Mouse (Mus musculus) ES-E14 (cell line): ENCODE measurements around the gene Hdac7. TPM values are rescaled to one million over a fixed set of nuclear protein-coding genes. Genes with fewer than 3 reads are reported as not detected.

Experiments used
- DNase-seq: peaks from one replicate; pipeline ENCODE4 v3.0.0-alpha.2; 2013; ENCODE audit warnings: low read depth, low spot score
- H3K27ac ChIP-seq: 2 replicates; pipeline ENCODE4 v1.5.1; 2012; ENCODE audit warnings: low read depth, mild to moderate bottlenecking, low read length, moderate library complexity, mixed read lengths; ENCODE audit not compliant: poor library complexity, insufficient read depth, severe bottlenecking
- H3K36me3 ChIP-seq: 2 replicates; pipeline ENCODE4 v1.6.1; 2012; ENCODE audit warnings: mild to moderate bottlenecking, low read length, moderate library complexity, mixed read lengths; ENCODE audit not compliant: control insufficient read depth, poor library complexity, insufficient read depth, severe bottlenecking
- H3K4me1 ChIP-seq, 2 experiments: fragments of 150-350 bp in 1 of 2; sonication (generic) in 1 of 2; 2 replicates each; pipeline ENCODE4 v1.6.1; 2012; ENCODE audit warnings: low read length in 2 of 2, mild to moderate bottlenecking in 1 of 2, mixed read lengths in 1 of 2; ENCODE audit not compliant: control insufficient read depth in 2 of 2, insufficient read depth in 2 of 2, poor library complexity in 1 of 2
- H3K4me3 ChIP-seq, 2 experiments: fragments of 150-350 bp in 1 of 2; sonication (generic) in 1 of 2; 2 replicates each; pipeline ENCODE4 v1.5.1; 2012; ENCODE audit warnings: low read length in 2 of 2, low read depth in 1 of 2, mild to moderate bottlenecking in 1 of 2, mixed read lengths in 1 of 2; ENCODE audit not compliant: insufficient read depth in 1 of 2, poor library complexity in 1 of 2, severe bottlenecking in 1 of 2
- H3K9ac ChIP-seq: 2 replicates; pipeline ENCODE4 v1.6.1; 2012; ENCODE audit warnings: low read depth, mild to moderate bottlenecking, low read length, mixed read lengths; ENCODE audit not compliant: poor library complexity, insufficient read depth, severe bottlenecking
- H3K9me3 ChIP-seq: fragments of 150-350 bp; sonication (generic); 2 replicates; pipeline ENCODE4 v1.6.1; 2012; ENCODE audit warnings: low read depth, mild to moderate bottlenecking, low read length; ENCODE audit not compliant: control insufficient read depth, insufficient read depth
- CHD2 ChIP-seq: IDR thresholded peaks from 2 replicates; pipeline ENCODE4 v1.6.1; 2014; ENCODE audit warnings: mild to moderate bottlenecking, low read depth, low read length, inconsistent platforms
- HCFC1 ChIP-seq: IDR thresholded peaks from 2 replicates; pipeline ENCODE4 v1.6.1; 2012; ENCODE audit warnings: low read length, inconsistent platforms, borderline replicate concordance; ENCODE audit not compliant: insufficient read depth
- MAFK ChIP-seq: IDR thresholded peaks from 2 replicates; pipeline ENCODE4 v1.6.1; 2014; ENCODE audit warnings: mild to moderate bottlenecking, low read depth, low read length, inconsistent platforms; ENCODE audit not compliant: insufficient read depth
- ZC3H11A ChIP-seq: IDR thresholded peaks from 2 replicates; pipeline ENCODE4 v1.6.1; 2012; ENCODE audit warnings: low read depth, mild to moderate bottlenecking, inconsistent platforms, low read length, borderline replicate concordance
- ZNF384 ChIP-seq: IDR thresholded peaks from 2 replicates; pipeline ENCODE4 v1.6.1; 2012; ENCODE audit warnings: low read depth, low read length, inconsistent platforms
- in situ Hi-C, 2 experiments: fragments of 600-800 bp; cut with MboI; formaldehyde crosslinking; loops; one replicate each; pipeline ENCODE4 v1.15.1; 2025; ENCODE audit warnings: low sequenced_read_pairs in 2 of 2, inconsistent platforms in 1 of 2; ENCODE audit not compliant: unreplicated experiment in 2 of 2
- total RNA-seq: library from RNA; depleted of rRNA; stranded (reverse); fragments of 300-350 nt; gene quantifications from 2 replicates; pipeline ENCODE4 v1.2.3, GENCODE M21; 2012

The Hdac7 gene
- total RNA-seq, 1 experiment: 7.4 TPM

DNA sequence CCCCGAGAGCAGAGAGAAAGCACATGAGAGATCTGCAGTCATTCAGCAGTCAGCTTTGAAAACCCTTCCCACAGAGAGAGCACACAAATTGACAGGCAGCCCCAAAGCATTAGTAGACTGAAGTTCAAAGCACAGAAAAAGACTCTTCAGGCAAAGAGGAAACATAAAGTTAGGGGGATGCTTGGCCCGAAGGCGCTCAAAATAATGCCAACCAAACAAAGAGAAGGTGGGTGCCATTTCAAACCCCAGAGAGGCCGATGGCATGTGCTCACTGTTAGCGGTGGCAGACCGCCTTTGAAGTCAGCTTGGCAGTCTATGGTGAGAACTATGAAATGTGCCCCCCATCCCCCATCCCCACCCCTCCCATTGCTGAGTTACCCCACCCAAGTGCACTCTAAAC lies 2.2 kb downstream of the Hdac7 start:
- Histone ChIP-seq H3K36me3 (no peaks in the 10 kb centered on the region), H3K4me3 (no peak overlapping the region), H3K4me1 (peaks cover 2 to 14% of the 10 kb centered on the region in 2 experiments; a peak in 2 of 4 replicates), H3K9me3 (no peaks in the 10 kb centered on the region), H3K27ac (no peak overlapping the region), H3K9ac (no peak overlapping the region)
- DNase-seq: no peak
- in situ Hi-C loops: no loop called here
- no peak for TF ChIP-seq MAFK
- no peak for TF ChIP-seq ZNF384
- no peak for TF ChIP-seq CHD2
- TF ChIP-seq ZC3H11A: no peak
- no peak for TF ChIP-seq HCFC1

- no peak overlapping the region for H3K4me3 ChIP-seq
- no peaks in the 10 kb centered on the region for H3K9me3 ChIP-seq
- H3K9ac ChIP-seq: no peak overlapping the region
- H3K4me1 ChIP-seq: peaks cover 2 to 17% of the 10 kb centered on the region in 2 experiments; a peak in 2 of 4 replicates
- no peak overlapping the region for H3K27ac ChIP-seq
- no peak for DNase-seq
- no peak for TF ChIP-seq MAFK
- no peak for TF ChIP-seq ZNF384
- TF ChIP-seq CHD2: no peak
- TF ChIP-seq HCFC1: no peak
- TF ChIP-seq ZC3H11A: no peak
- in situ Hi-C loops: no loop called here
- no peaks in the 10 kb centered on the region for H3K36me3 ChIP-seq
These were observed 2.9 kb downstream of the Hdac7 start for GRCm38 (mm10) chr15:97841383-97841782.

DNA sequence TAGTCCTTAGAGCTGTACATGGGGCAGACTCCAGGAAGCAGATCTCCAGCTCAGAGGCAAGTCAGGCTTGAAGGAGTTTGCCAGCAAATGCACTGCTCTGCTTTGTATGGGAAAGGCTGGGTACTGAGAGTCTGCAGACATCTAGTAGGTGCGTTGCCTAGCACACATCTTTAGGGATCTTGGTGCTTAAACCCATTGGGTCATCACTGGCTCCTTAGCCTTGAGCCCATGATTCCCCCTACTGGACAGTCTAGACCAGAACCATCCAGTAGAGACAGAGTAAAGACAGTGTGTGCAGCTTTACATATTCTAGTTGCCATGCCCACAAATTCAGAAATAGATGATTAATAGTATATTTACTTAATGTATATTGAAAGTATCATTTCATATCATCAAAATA lies 3.5 kb downstream of the Hdac7 start:
- Histone ChIP-seq H3K27ac (no peak overlapping the region), H3K4me1 (peaks cover 2 to 21% of the 10 kb centered on the region in 2 experiments; a peak in 2 of 4 replicates), H3K9ac (no peak overlapping the region)

GRCm38 (mm10) chr15:97839991-97840455 lies 4.3 kb downstream of the Hdac7 start:
- no peak for TF ChIP-seq CHD2
- no peak for TF ChIP-seq ZC3H11A
- no peak for TF ChIP-seq HCFC1
- TF ChIP-seq MAFK: no peak
- no peak for TF ChIP-seq ZNF384

More for the DNA sequence above, 3.5 kb downstream of the Hdac7 start:
- no peaks in the 10 kb centered on the region for H3K36me3 ChIP-seq
- no peaks in the 10 kb centered on the region for H3K9me3 ChIP-seq
- no peak for DNase-seq
- no peak overlapping the region for H3K4me3 ChIP-seq
- in situ Hi-C loops: no loop called here
- TF ChIP-seq ZNF384 (no peak), MAFK (no peak), HCFC1 (no peak), CHD2 (no peak), ZC3H11A (no peak)

GRCm38 (mm10) chr15:97839473-97839872 lies 4.8 kb downstream of the Hdac7 start:
- TF ChIP-seq ZC3H11A: no peak
- no peak for TF ChIP-seq ZNF384
- TF ChIP-seq HCFC1: no peak
- TF ChIP-seq CHD2: no peak
- TF ChIP-seq MAFK: no peak
- no peaks in the 10 kb centered on the region for H3K36me3 ChIP-seq
- H3K4me1 ChIP-seq: peaks cover 2 to 21% of the 10 kb centered on the region in 2 experiments; a peak in 2 of 4 replicates
- H3K27ac ChIP-seq: no peak overlapping the region
- H3K4me3 ChIP-seq: no peak overlapping the region
- H3K9me3 ChIP-seq: no peaks in the 10 kb centered on the region
- no peak overlapping the region for H3K9ac ChIP-seq
- in situ Hi-C loops: no loop called here
- DNase-seq: no peak

More at GRCm38 (mm10) chr15:97839991-97840455, 4.3 kb downstream of the Hdac7 start:
- no peak overlapping the region for H3K9ac ChIP-seq
- no peaks in the 10 kb centered on the region for H3K9me3 ChIP-seq
- DNase-seq: no peak
- H3K4me3 ChIP-seq: no peak overlapping the region
- H3K27ac ChIP-seq: no peak overlapping the region
- no peaks in the 10 kb centered on the region for H3K36me3 ChIP-seq
- in situ Hi-C loops: no loop called here
- H3K4me1 ChIP-seq: peaks cover 2 to 21% of the 10 kb centered on the region in 2 experiments; a peak in 2 of 4 replicates
